Mouse (Mus musculus): ENCODE measurements around the gene Ucma. TPM values are rescaled to one million over a fixed set of nuclear protein-coding genes. Genes with fewer than 3 reads are reported as not detected.
"Not testable (repeated sequence)": the region's sequence is repeated elsewhere in the genome, so short reads cannot be mapped to it uniquely, and the experiment has no call there.

Ucma gene
- polyA plus RNA-seq (2016; fragmentation: Nextera tagmentation; extraction: Ambion mirVana), result 0.65 TPM in 1 of 2 replicates, not detected in the other

GRCm38 (mm10) chr2:4975807-4976206 is at the start of gene Ucma:
Gene Ucma, plus strand, starts transcription at chr2:4976122.
- WGBS, result 73% methylated on average over 5 of the region's 5 CpGs
- H3K36me3 ChIP-seq, result no peaks in the 10 kb centered on the region
- H3K4me2 ChIP-seq (replicated peaks), result no peak within 1 kb of the TSS
- no peak within 1 kb of the TSS for H3K9ac ChIP-seq (replicated peaks)
- H3K9me3 ChIP-seq, result no peaks in the 10 kb centered on the region
- H3K4me3 ChIP-seq, result no peak within 1 kb of the TSS
- no peak for ATAC-seq (ENCODE audit: low FRiP score, low read depth)
- no peak within 1 kb of the TSS for H3K27ac ChIP-seq (replicated peaks)
- no peaks in the 10 kb centered on the region for H3K27me3 ChIP-seq
- no peaks in the 10 kb centered on the region for H3K4me1 ChIP-seq

- no peaks in the 10 kb centered on the region for H3K27me3 ChIP-seq
- no peak overlapping the region for H3K4me3 ChIP-seq
- no peak overlapping the region for H3K27ac ChIP-seq (replicated peaks)
- H3K9me3 ChIP-seq, result no peaks in the 10 kb centered on the region
- H3K9ac ChIP-seq (replicated peaks), result no peak overlapping the region
- H3K4me1 ChIP-seq, result no peaks in the 10 kb centered on the region
- H3K4me2 ChIP-seq (replicated peaks), result no peak overlapping the region
- ATAC-seq (ENCODE audit: low FRiP score, low read depth), result no peak
- H3K36me3 ChIP-seq, result peaks cover 6% of the 10 kb centered on the region; the same call in 1 of the 2 replicates
- 94% methylated on average over 3 of the region's 3 CpGs for WGBS
Observed at GRCm38 (mm10) chr2:4927391-4927790, 48.5 kb upstream of the Ucma start.

- peaks cover 6% of the 10 kb centered on the region; the same call in 1 of the 2 replicates for H3K36me3 ChIP-seq
- H3K4me2 ChIP-seq (replicated peaks), result no peak overlapping the region
- H3K27ac ChIP-seq (replicated peaks), result no peak overlapping the region
- no peak overlapping the region for H3K4me3 ChIP-seq
- no peaks in the 10 kb centered on the region for H3K27me3 ChIP-seq
- WGBS, result 94% methylated on average over 2 of the region's 2 CpGs
- H3K9ac ChIP-seq (replicated peaks), result no peak overlapping the region
- H3K9me3 ChIP-seq, result no peaks in the 10 kb centered on the region
- H3K4me1 ChIP-seq, result no peaks in the 10 kb centered on the region
- ATAC-seq (ENCODE audit: low FRiP score, low read depth), result no peak
Observed at GRCm38 (mm10) chr2:4929230-4929629, 46.7 kb upstream of the Ucma start.

- no peak overlapping the region for H3K27ac ChIP-seq (replicated peaks)
- H3K4me3 ChIP-seq, result no peak overlapping the region
- H3K4me2 ChIP-seq (replicated peaks), result no peak overlapping the region
- no peak for ATAC-seq (ENCODE audit: low FRiP score, low read depth)
- no peaks in the 10 kb centered on the region for H3K9me3 ChIP-seq
- 97% methylated on average over 9 of the region's 9 CpGs for WGBS
- H3K36me3 ChIP-seq, result peaks cover 19% of the 10 kb centered on the region
- no peaks in the 10 kb centered on the region for H3K4me1 ChIP-seq
- H3K27me3 ChIP-seq, result no peaks in the 10 kb centered on the region
- no peak overlapping the region for H3K9ac ChIP-seq (replicated peaks)
Observed at GRCm38 (mm10) chr2:4934516-4934915, 41.4 kb upstream of the Ucma start.

GRCm38 (mm10) chr2:4937931-4938330 is 38.0 kb upstream of the Ucma start:
- ATAC-seq (ENCODE audit: low FRiP score, low read depth), result no peak
- Histone ChIP-seq H3K4me3 (no peak overlapping the region), H3K36me3 (peaks cover 15% of the 10 kb centered on the region; the same call in 1 of the 2 replicates), H3K4me1 (no peaks in the 10 kb centered on the region), H3K27ac (replicated peaks) (no peak overlapping the region), H3K27me3 (no peaks in the 10 kb centered on the region), H3K9me3 (no peaks in the 10 kb centered on the region), H3K4me2 (replicated peaks) (no peak overlapping the region), H3K9ac (replicated peaks) (no peak overlapping the region)
- 91% methylated on average over 7 of the region's 7 CpGs for WGBS

- H3K4me1 ChIP-seq, result no peaks in the 10 kb centered on the region
- WGBS, result 92% methylated on average over 11 of the region's 11 CpGs
- H3K4me3 ChIP-seq, result no peak overlapping the region
- no peak overlapping the region for H3K9ac ChIP-seq (replicated peaks)
- H3K27ac ChIP-seq (replicated peaks), result no peak overlapping the region
- H3K36me3 ChIP-seq, result peaks cover 15% of the 10 kb centered on the region; the same call in 1 of the 2 replicates
- H3K9me3 ChIP-seq, result 0 out of 2 replicates have a peak, but pooled peaks cover 6% of the 10 kb centered on the region
- no peaks in the 10 kb centered on the region for H3K27me3 ChIP-seq
- no peak overlapping the region for H3K4me2 ChIP-seq (replicated peaks)
- no peak for ATAC-seq (ENCODE audit: low FRiP score, low read depth)
Observed at GRCm38 (mm10) chr2:4940861-4941260, 35.1 kb upstream of the Ucma start.

GRCm38 (mm10) chr2:4949691-4950090 is 26.2 kb upstream of the Ucma start:
- H3K27me3 ChIP-seq; H3K4me3 ChIP-seq; H3K4me2 ChIP-seq (replicated peaks); H3K4me1 ChIP-seq; ATAC-seq (ENCODE audit: low FRiP score, low read depth); H3K27ac ChIP-seq (replicated peaks); H3K9me3 ChIP-seq; H3K36me3 ChIP-seq; H3K9ac ChIP-seq (replicated peaks): not testable (repeated sequence)
- WGBS, result 94% methylated on average over 6 of the region's 8 CpGs

- no peak overlapping the region for H3K4me2 ChIP-seq (replicated peaks)
- H3K4me3 ChIP-seq, result no peak overlapping the region
- H3K4me1 ChIP-seq, result no peaks in the 10 kb centered on the region
- H3K27ac ChIP-seq (replicated peaks), result no peak overlapping the region
- 93% methylated on average over 2 of the region's 2 CpGs for WGBS
- H3K36me3 ChIP-seq, result no peaks in the 10 kb centered on the region
- H3K9me3 ChIP-seq, result no peaks in the 10 kb centered on the region
- no peak for ATAC-seq (ENCODE audit: low FRiP score, low read depth)
- H3K9ac ChIP-seq (replicated peaks), result no peak overlapping the region
- H3K27me3 ChIP-seq, result no peaks in the 10 kb centered on the region
Observed at GRCm38 (mm10) chr2:4950986-4951385, 24.9 kb upstream of the Ucma start.

- Histone ChIP-seq H3K4me3 (no peak overlapping the region), H3K27ac (replicated peaks) (no peak overlapping the region), H3K27me3 (no peaks in the 10 kb centered on the region), H3K9ac (replicated peaks) (no peak overlapping the region), H3K36me3 (no peaks in the 10 kb centered on the region), H3K9me3 (no peaks in the 10 kb centered on the region), H3K4me2 (replicated peaks) (no peak overlapping the region), H3K4me1 (no peaks in the 10 kb centered on the region)
- WGBS, result 89% methylated on average over 6 of the region's 6 CpGs
- no peak for ATAC-seq (ENCODE audit: low FRiP score, low read depth)
Observed at GRCm38 (mm10) chr2:4954216-4954760, 21.6 kb upstream of the Ucma start.

GRCm38 (mm10) chr2:4958039-4958438 is 17.9 kb upstream of the Ucma start:
- Histone ChIP-seq H3K4me1 (no peaks in the 10 kb centered on the region), H3K27ac (replicated peaks) (no peak overlapping the region), H3K4me3 (no peak overlapping the region), H3K27me3 (no peaks in the 10 kb centered on the region), H3K9me3 (no peaks in the 10 kb centered on the region), H3K9ac (replicated peaks) (no peak overlapping the region), H3K36me3 (no peaks in the 10 kb centered on the region), H3K4me2 (replicated peaks) (no peak overlapping the region)
- 91% methylated on average over 12 of the region's 12 CpGs for WGBS
- no peak for ATAC-seq (ENCODE audit: low FRiP score, low read depth)

GRCm38 (mm10) chr2:4967806-4968205 is 8.1 kb upstream of the Ucma start:
- Histone ChIP-seq H3K4me2 (replicated peaks) (no peak overlapping the region), H3K4me1 (no peaks in the 10 kb centered on the region), H3K4me3 (no peak overlapping the region), H3K36me3 (no peaks in the 10 kb centered on the region), H3K9ac (replicated peaks) (no peak overlapping the region), H3K27me3 (no peaks in the 10 kb centered on the region), H3K27ac (replicated peaks) (no peak overlapping the region), H3K9me3 (no peaks in the 10 kb centered on the region)
- WGBS, result 100% methylated on average over 2 of the region's 2 CpGs
- no peak for ATAC-seq (ENCODE audit: low FRiP score, low read depth)

- H3K4me2 ChIP-seq (replicated peaks), result no peak overlapping the region
- no peaks in the 10 kb centered on the region for H3K9me3 ChIP-seq
- H3K27ac ChIP-seq (replicated peaks), result no peak overlapping the region
- no peak overlapping the region for H3K9ac ChIP-seq (replicated peaks)
- ATAC-seq (ENCODE audit: low FRiP score, low read depth), result no peak
- no peaks in the 10 kb centered on the region for H3K36me3 ChIP-seq
- no peaks in the 10 kb centered on the region for H3K4me1 ChIP-seq
- H3K27me3 ChIP-seq, result no peaks in the 10 kb centered on the region
- H3K4me3 ChIP-seq, result no peak overlapping the region
- WGBS, result 65% methylated on average over 2 of the region's 2 CpGs
Observed at GRCm38 (mm10) chr2:4969083-4969482, 6.8 kb upstream of the Ucma start.

GRCm38 (mm10) chr2:4978091-4978490 is 2.2 kb downstream of the Ucma start:
- no peaks in the 10 kb centered on the region for H3K27me3 ChIP-seq
- no peak for ATAC-seq (ENCODE audit: low FRiP score, low read depth)
- no peak overlapping the region for H3K4me2 ChIP-seq (replicated peaks)
- H3K9ac ChIP-seq (replicated peaks), result no peak overlapping the region
- no peaks in the 10 kb centered on the region for H3K4me1 ChIP-seq
- H3K9me3 ChIP-seq, result no peaks in the 10 kb centered on the region
- no peaks in the 10 kb centered on the region for H3K36me3 ChIP-seq
- H3K4me3 ChIP-seq, result no peak overlapping the region
- no peak overlapping the region for H3K27ac ChIP-seq (replicated peaks)
- WGBS, result 29% methylated on average over 8 of the region's 8 CpGs
